7 mouse cellular contexts compared by ENCODE assay signal in the genomic region with DNA sequence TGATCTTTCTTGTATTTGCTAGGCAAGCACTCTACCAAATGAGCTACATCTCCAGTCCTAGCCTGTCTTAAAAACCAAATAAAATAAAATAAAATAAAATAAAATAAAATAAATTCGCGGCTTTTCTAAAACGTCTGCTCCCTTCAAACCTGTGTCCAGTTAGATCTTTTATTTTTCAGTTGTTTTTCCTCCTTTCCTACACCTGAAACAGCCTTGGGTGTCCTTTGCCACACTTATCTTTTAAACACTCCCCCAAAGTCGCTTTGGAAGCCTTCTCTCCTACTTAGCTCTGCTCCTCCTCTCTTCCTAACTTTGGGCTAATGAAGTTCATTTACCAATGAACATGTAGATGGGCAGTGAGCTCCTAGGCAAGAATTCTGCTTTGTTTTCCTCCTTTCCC. TPM values are rescaled to one million over a fixed set of nuclear protein-coding genes. Genes with fewer than 3 reads are reported as not detected.
A peak's percentile ranks its signal among the peaks of the same experiment; 100 is the strongest.
DNase-seq lines count a peak whose midpoint lies in the region; ATAC-seq and TF ChIP-seq lines count a peak whose summit lies in the region.

Gene Ctps2 (plus strand): TSS at position 301 of the 400 bp plus-strand sequence.

- WGBS in thymus, adult 2 months = 30% methylated on average over 4 of the region's 4 CpGs
- WGBS in embryonic facial prominence, embryonic 15.5 days = 30% methylated on average over 4 of the region's 4 CpGs
- 25% methylated on average over 4 of the region's 4 CpGs for WGBS in hindbrain, embryonic 10.5 days
- 12% methylated on average over 4 of the region's 4 CpGs for WGBS in liver, embryonic 12.5 days (ENCODE audit: insufficient replicate concordance)
- WGBS in stomach, embryonic 16.5 days = 29% methylated on average over 4 of the region's 4 CpGs

- TF ChIP-seq CTCF in thymus, adult 2 months (IDR thresholded peaks at IDR 0.05; ENCODE audit: borderline replicate concordance, control insufficient read depth, extremely low read depth, insufficient read depth, low read length, poor library complexity) = no peak

- H3K36me3 ChIP-seq in thymus, adult 2 months (ENCODE audit: control insufficient read depth, insufficient read depth, low read length) = no peaks in the 10 kb centered on the region
- H3K36me3 ChIP-seq in embryonic facial prominence, embryonic 15.5 days = no peaks in the 10 kb centered on the region
- no peaks in the 10 kb centered on the region for H3K36me3 ChIP-seq in hindbrain, embryonic 10.5 days
- no peaks in the 10 kb centered on the region for H3K36me3 ChIP-seq in liver, embryonic 12.5 days
- no peaks in the 10 kb centered on the region for H3K36me3 ChIP-seq in stomach, embryonic 16.5 days (ENCODE audit: control insufficient read depth, insufficient read depth, low read length)

- no peaks in the 10 kb centered on the region for H3K27me3 ChIP-seq in thymus, adult 2 months (ENCODE audit: control insufficient read depth, insufficient read depth, low read length)
- no peaks in the 10 kb centered on the region for H3K27me3 ChIP-seq in embryonic facial prominence, embryonic 15.5 days
- peaks cover 15% of the 10 kb centered on the region for H3K27me3 ChIP-seq in hindbrain, embryonic 10.5 days (ENCODE audit: insufficient read depth, poor library complexity, severe bottlenecking)
- no peaks in the 10 kb centered on the region; the same call in 1 of the 2 replicates for H3K27me3 ChIP-seq in liver, embryonic 12.5 days (replicated peaks)
- H3K27me3 ChIP-seq in stomach, embryonic 16.5 days (ENCODE audit: control insufficient read depth, insufficient read depth, low read length) = no peaks in the 10 kb centered on the region; the same call in 1 of the 2 replicates

- peak within 1 kb of the TSS; percentile 89 for H3K27ac ChIP-seq in thymus, adult 2 months (ENCODE audit: control insufficient read depth, insufficient read depth, low read length)
- H3K27ac ChIP-seq in embryonic facial prominence, embryonic 15.5 days (replicated peaks) = peak within 1 kb of the TSS; percentile 68
- H3K27ac ChIP-seq in hindbrain, embryonic 10.5 days = peak within 1 kb of the TSS; percentile 87
- H3K27ac ChIP-seq in liver, embryonic 12.5 days = peak within 1 kb of the TSS; percentile 78
- H3K27ac ChIP-seq in stomach, embryonic 16.5 days (ENCODE audit: low read length) = peak within 1 kb of the TSS; percentile 88

- no peak for ATAC-seq in embryonic facial prominence, embryonic 15.5 days (ENCODE audit: insufficient number of reproducible peaks, low FRiP score, low TSS enrichment, low read depth)
- ATAC-seq in liver, embryonic 12.5 days = 0 out of 2 replicates have a peak, but pooled peaks have one; percentile 3
- ATAC-seq in stomach, embryonic 16.5 days (ENCODE audit: insufficient read depth, low FRiP score) = no peak

- DNase-seq in thymus, adult 2 months = no peak
- no peak for DNase-seq in thymus, adult 18-20 months
- no peak for DNase-seq in hindbrain, embryonic 10.5 days (ENCODE audit: low spot score)
- DNase-seq in urinary bladder, postnatal 36 days (ENCODE audit: low spot score in 2 of 2) = no peak

- peaks cover 2% of the 10 kb centered on the region for H3K4me1 ChIP-seq in thymus, adult 2 months (replicated peaks; ENCODE audit: control insufficient read depth, insufficient read depth, low read length)
- H3K4me1 ChIP-seq in embryonic facial prominence, embryonic 15.5 days = no peaks in the 10 kb centered on the region; the same call in 1 of the 2 replicates
- H3K4me1 ChIP-seq in hindbrain, embryonic 10.5 days (replicated peaks) = 0 out of 2 replicates have a peak, but pooled peaks cover 5% of the 10 kb centered on the region
- peaks cover 12% of the 10 kb centered on the region; the same call in 1 of the 2 replicates for H3K4me1 ChIP-seq in liver, embryonic 12.5 days
- H3K4me1 ChIP-seq in stomach, embryonic 16.5 days (ENCODE audit: control insufficient read depth, insufficient read depth, low read length) = no peaks in the 10 kb centered on the region

- H3K9ac ChIP-seq in embryonic facial prominence, embryonic 15.5 days = peak within 1 kb of the TSS; percentile 50
- H3K9ac ChIP-seq in liver, embryonic 12.5 days = peak within 1 kb of the TSS; percentile 70
- peak within 1 kb of the TSS; percentile 78 for H3K9ac ChIP-seq in stomach, embryonic 16.5 days (ENCODE audit: low read length)

- peak within 1 kb of the TSS; percentile 60 for H3K4me2 ChIP-seq in embryonic facial prominence, embryonic 15.5 days (replicated peaks)
- peak within 1 kb of the TSS; percentile 81 for H3K4me2 ChIP-seq in liver, embryonic 12.5 days
- H3K4me2 ChIP-seq in stomach, embryonic 16.5 days (ENCODE audit: low read depth, low read length) = peak within 1 kb of the TSS; percentile 52

- TF ChIP-seq POLR2A in thymus, adult 2 months (IDR thresholded peaks at IDR 0.05; ENCODE audit: control insufficient read depth, extremely low read depth, insufficient read depth, low read length, poor library complexity) = no peak

- no peaks in the 10 kb centered on the region for H3K9me3 ChIP-seq in embryonic facial prominence, embryonic 15.5 days (replicated peaks)
- H3K9me3 ChIP-seq in hindbrain, embryonic 10.5 days = no peaks in the 10 kb centered on the region
- H3K9me3 ChIP-seq in liver, embryonic 12.5 days (replicated peaks) = no peaks in the 10 kb centered on the region
- no peaks in the 10 kb centered on the region for H3K9me3 ChIP-seq in stomach, embryonic 16.5 days (replicated peaks; ENCODE audit: control insufficient read depth, low read length)

- peak within 1 kb of the TSS; percentile 91 for H3K4me3 ChIP-seq in thymus, adult 2 months (ENCODE audit: control insufficient read depth, insufficient read depth, low read length)
- H3K4me3 ChIP-seq in embryonic facial prominence, embryonic 15.5 days (replicated peaks) = peak within 1 kb of the TSS; percentile 60
- peak within 1 kb of the TSS; percentile 66 for H3K4me3 ChIP-seq in hindbrain, embryonic 10.5 days
- peak within 1 kb of the TSS; percentile 62 for H3K4me3 ChIP-seq in liver, embryonic 12.5 days
- H3K4me3 ChIP-seq in stomach, embryonic 16.5 days (replicated peaks; ENCODE audit: low read length) = peak within 1 kb of the TSS; percentile 64

RNA-seq across cellular contexts. Expression of gene Ctps2, which starts in this region (rescaled TPM):
- polyA plus RNA-seq in thymus, adult 2 months (2012; rRNA removed) = 14.6 and 17.0 TPM in 2 replicates
- 71.6 and 75.0 TPM in 2 replicates for polyA plus RNA-seq in embryonic facial prominence, embryonic 15.5 days (2015; fragmentation: Nextera tagmentation; extraction: Ambion mirVana)
- polyA plus RNA-seq in hindbrain, embryonic 10.5 days (2016; fragmentation: Nextera tagmentation; extraction: Ambion mirVana) = 60.0 and 67.8 TPM in 2 replicates
- 47.0 and 54.7 TPM in 2 replicates for polyA plus RNA-seq in liver, embryonic 12.5 days (2016; fragmentation: Nextera tagmentation; extraction: Ambion mirVana)
- 70.0 and 84.5 TPM in 2 replicates for polyA plus RNA-seq in stomach, embryonic 16.5 days (2015; fragmentation: Nextera tagmentation; extraction: Ambion mirVana)
